Mouse (Mus musculus) liver, embryonic 14.5 days (tissue): ENCODE measurements around the gene Gm10073.

ENCODE experiments used
- CTCF ChIP-seq: IDR thresholded peaks from 2 replicates; pipeline ENCODE4 v1.5.1; 2016; ENCODE audit warnings: antibody characterized with exemption, low read depth, control low read depth
- EP300 ChIP-seq: IDR thresholded peaks from 2 replicates; pipeline ENCODE4 v1.6.1; 2016; ENCODE audit warnings: antibody characterized with exemption, low read depth

DNA sequence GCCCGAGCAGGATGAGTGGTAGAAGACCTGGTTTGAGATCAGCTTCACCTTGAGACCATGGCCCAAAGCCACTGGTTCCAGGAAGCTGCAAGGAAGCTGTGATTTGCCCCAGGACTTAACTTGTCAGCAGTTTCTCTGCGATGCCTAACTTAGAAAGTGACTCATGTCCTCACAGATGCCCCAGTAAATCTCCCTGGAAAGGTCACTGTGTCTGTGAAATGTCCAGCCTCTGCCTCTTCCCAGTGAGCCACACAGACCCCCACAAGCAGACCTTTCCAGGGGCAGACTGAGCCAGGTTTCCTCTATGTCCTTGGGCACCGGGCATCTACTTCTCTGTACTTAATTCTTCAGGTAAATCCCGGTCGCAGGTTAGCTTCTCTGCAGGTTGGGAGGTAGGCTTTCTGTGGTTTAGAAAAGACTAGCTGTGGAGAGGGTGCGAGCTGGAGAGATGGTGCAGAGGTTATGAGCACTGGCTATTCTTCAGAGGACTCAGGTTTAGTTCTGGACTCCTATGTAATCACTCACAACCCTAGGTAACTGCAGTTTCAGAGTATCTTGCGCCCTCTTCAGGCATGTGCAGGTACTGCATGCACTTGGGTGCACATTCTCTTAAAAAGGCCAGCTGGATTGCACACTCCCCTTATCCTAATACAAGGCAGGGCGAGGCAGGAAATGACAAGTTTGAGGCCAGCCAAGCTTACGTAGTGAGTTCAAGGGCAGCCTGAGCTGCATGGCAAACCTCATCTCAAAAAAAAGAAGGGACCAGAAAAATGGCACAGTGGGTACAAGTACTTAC, 45.8 kb downstream of the Gm10073 start:
- no peak for TF ChIP-seq EP300
- TF ChIP-seq CTCF = peak; percentile 68
